Mouse (Mus musculus) adrenal gland, adult 8-10 months (tissue): ENCODE measurements at regions not wholly inside any gene's neighbourhood (a gene's known extent, or its start where the extent isn't known, plus 50 kb on each side); places are given as distances from the start of the nearest gene placed in this dataset.

Source experiments
- DNase-seq: peaks from one replicate; pipeline ENCODE4 v3.0.0; 2022

- no peak for DNase-seq
These were observed 157.5 kb upstream of the Eif4g2 start for GRCm38 (mm10) chr7:111240234-111240826.

- no peak for DNase-seq
These were observed 155.0 kb upstream of the Eif4g2 start for GRCm38 (mm10) chr7:111237819-111238218.

GRCm38 (mm10) chr7:111230630-111231029 lies 147.8 kb upstream of the Eif4g2 start:
- no peak for DNase-seq

GRCm38 (mm10) chr7:111227082-111227481 lies 144.3 kb upstream of the Eif4g2 start:
- no peak for DNase-seq

GRCm38 (mm10) chr7:111226026-111226656 lies 143.3 kb upstream of the Eif4g2 start:
- no peak for DNase-seq

GRCm38 (mm10) chr7:111215586-111215985 lies 132.8 kb upstream of the Eif4g2 start:
- no peak for DNase-seq

- DNase-seq: no peak
These were observed 131.5 kb upstream of the Eif4g2 start for GRCm38 (mm10) chr7:111214226-111214906.

- no peak for DNase-seq
These were observed 129.4 kb upstream of the Eif4g2 start for GRCm38 (mm10) chr7:111212188-111212587.

GRCm38 (mm10) chr7:111211641-111212040 lies 128.8 kb upstream of the Eif4g2 start:
- no peak for DNase-seq

- DNase-seq: no peak
These were observed 127.5 kb upstream of the Eif4g2 start for GRCm38 (mm10) chr7:111210282-111210681.

- no peak for DNase-seq
These were observed 123.0 kb upstream of the Eif4g2 start for GRCm38 (mm10) chr7:111205876-111206275.

GRCm38 (mm10) chr7:111198608-111199355 lies 116.0 kb upstream of the Eif4g2 start:
- no peak for DNase-seq

GRCm38 (mm10) chr7:111191674-111192073 lies 108.8 kb upstream of the Eif4g2 start:
- DNase-seq: no peak

GRCm38 (mm10) chr7:111191216-111191615 lies 108.4 kb upstream of the Eif4g2 start:
- no peak for DNase-seq

- no peak for DNase-seq
These were observed 106.9 kb upstream of the Eif4g2 start for GRCm38 (mm10) chr7:111189731-111190130.

GRCm38 (mm10) chr7:111185954-111186353 lies 103.1 kb upstream of the Eif4g2 start:
- no peak for DNase-seq

- DNase-seq: no peak
These were observed 100.7 kb upstream of the Eif4g2 start for GRCm38 (mm10) chr7:111183512-111183911.

- DNase-seq: no peak
These were observed 99.5 kb upstream of the Eif4g2 start for GRCm38 (mm10) chr7:111182319-111182718.

- DNase-seq: peak; percentile 85
These were observed 96.8 kb upstream of the Eif4g2 start for GRCm38 (mm10) chr7:111179401-111180271.

GRCm38 (mm10) chr7:111174393-111175124 lies 91.7 kb upstream of the Eif4g2 start:
- no peak for DNase-seq

GRCm38 (mm10) chr7:111172061-111172460 lies 89.2 kb upstream of the Eif4g2 start:
- DNase-seq: peak; percentile 76
